Comparison of ENCODE assay signal across 8 mouse cellular contexts in the genomic region with DNA sequence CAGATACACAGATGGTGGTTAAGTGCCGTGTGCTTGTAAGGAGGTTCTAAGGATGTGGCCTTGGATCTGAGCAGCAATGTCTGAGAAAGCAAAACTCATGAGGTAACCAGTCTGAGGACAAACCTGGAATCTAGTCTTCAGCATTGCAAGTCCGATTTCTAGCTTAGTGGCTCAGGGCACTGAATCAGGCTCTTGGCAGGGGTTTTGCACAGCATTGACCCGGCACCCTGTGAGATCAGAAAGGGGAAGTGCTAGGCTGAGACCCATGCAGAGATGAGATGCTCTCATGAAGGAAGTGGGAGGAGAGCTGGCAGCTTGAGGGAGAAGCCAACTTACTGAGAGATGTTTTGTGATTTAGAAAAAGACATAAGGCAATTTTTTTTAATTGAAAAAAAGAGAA.
DNase-seq lines count a peak whose midpoint lies in the region; ATAC-seq and TF ChIP-seq lines count a peak whose summit lies in the region.

No protein-coding gene starts in this region.

- 67% methylated on average over 3 of the region's 3 CpGs for WGBS in heart, embryonic 16.5 days
- WGBS in forebrain, embryonic 14.5 days = 59% methylated on average over 3 of the region's 3 CpGs

- H3K36me3 ChIP-seq in MEL (ENCODE audit: control insufficient read depth in 1 of 2, insufficient read depth in 2 of 2, low read length in 2 of 2) = no peaks in the 10 kb centered on the region
- peaks cover 2% of the 10 kb centered on the region; the same call in 1 of the 2 replicates for H3K36me3 ChIP-seq in heart, embryonic 16.5 days (ENCODE audit: control insufficient read depth, insufficient read depth)
- no peaks in the 10 kb centered on the region for H3K36me3 ChIP-seq in forebrain, embryonic 14.5 days (ENCODE audit: control insufficient read depth, insufficient read depth, low read length)

- H3K9ac ChIP-seq in MEL (ENCODE audit: control insufficient read depth, low read depth, low read length, poor library complexity, severe bottlenecking) = no peak overlapping the region
- H3K9ac ChIP-seq in heart, embryonic 16.5 days (ENCODE audit: low read length) = no peak overlapping the region
- no peak overlapping the region for H3K9ac ChIP-seq in forebrain, embryonic 14.5 days (ENCODE audit: low read length)

- H3K4me1 ChIP-seq in MEL (ENCODE audit: control insufficient read depth in 1 of 2, insufficient read depth in 2 of 2, low read length in 2 of 2) = peaks cover 0 to 3% of the 10 kb centered on the region in 2 experiments; a peak in 1 of 4 replicates
- H3K4me1 ChIP-seq in heart, embryonic 16.5 days (ENCODE audit: control insufficient read depth, insufficient read depth, low read length) = peaks cover 41% of the 10 kb centered on the region
- H3K4me1 ChIP-seq in forebrain, embryonic 14.5 days (ENCODE audit: control insufficient read depth, insufficient read depth, low read length) = peaks cover 8% of the 10 kb centered on the region

- no peak overlapping the region for H3K27ac ChIP-seq in MEL (ENCODE audit: control insufficient read depth, low read depth, low read length)
- H3K27ac ChIP-seq in heart, embryonic 16.5 days (ENCODE audit: low read length) = peak overlapping the region; percentile 73
- no peak overlapping the region for H3K27ac ChIP-seq in forebrain, embryonic 14.5 days (ENCODE audit: low read depth, low read length)

- no peak for TF ChIP-seq CTCF in MEL (IDR thresholded peaks at IDR 0.05 in 2 of 3, conservative IDR thresholded peaks at IDR 0.05 in 1 of 3; ENCODE audit: control insufficient read depth in 1 of 3, insufficient read depth in 1 of 3, low read depth in 2 of 3, low read length in 3 of 3, poor library complexity in 1 of 3, severe bottlenecking in 1 of 3)

- TF ChIP-seq RAD21 in MEL (IDR thresholded peaks at IDR 0.05; ENCODE audit: low read depth, low read length) = no peak

- H3K4me3 ChIP-seq in MEL (ENCODE audit: control insufficient read depth in 1 of 2, insufficient read depth in 1 of 2, low read depth in 2 of 2, low read length in 2 of 2) = no peak overlapping the region
- no peak overlapping the region for H3K4me3 ChIP-seq in heart, embryonic 16.5 days (ENCODE audit: low read length)
- no peak overlapping the region for H3K4me3 ChIP-seq in forebrain, embryonic 14.5 days (ENCODE audit: low read depth, low read length)

- no peaks in the 10 kb centered on the region for H3K9me3 ChIP-seq in MEL (replicated peaks; ENCODE audit: insufficient read depth, low read length)
- H3K9me3 ChIP-seq in heart, embryonic 16.5 days (replicated peaks; ENCODE audit: control insufficient read depth, low read length) = peaks cover 4% of the 10 kb centered on the region; the same call in 1 of the 2 replicates
- H3K9me3 ChIP-seq in forebrain, embryonic 14.5 days (replicated peaks; ENCODE audit: control insufficient read depth, low read length) = no peaks in the 10 kb centered on the region

- no peak for ATAC-seq in heart, embryonic 16.5 days (replicated peaks; ENCODE audit: extremely low read depth, insufficient read depth, low FRiP score)
- no peak for ATAC-seq in forebrain, embryonic 14.5 days
- no peak for ATAC-seq in erythroid progenitor cell, adult 5-6 weeks (replicated peaks; ENCODE audit: low FRiP score, poor library complexity, severe bottlenecking)

- no peak for TF ChIP-seq POLR2A in MEL (IDR thresholded peaks at IDR 0.05; ENCODE audit: control insufficient read depth in 1 of 2, insufficient read depth in 1 of 2, low read depth in 1 of 2, low read length in 2 of 2, poor library complexity in 1 of 2)

- H3K79me2 ChIP-seq in MEL (ENCODE audit: control insufficient read depth, insufficient read depth, low read length, poor library complexity) = no peaks in the 10 kb centered on the region

- DNase-seq in heart, adult 18-20 months = peak; percentile 45 to 79
- DNase-seq in heart, postnatal 25 days (ENCODE audit: low spot score) = no peak
- peak; percentile 69 for DNase-seq in MEL (ENCODE audit: low read depth, low spot score)
- peak; percentile 63 to 83 for DNase-seq in lung, postnatal 4 days
- DNase-seq in forebrain, embryonic 14.5 days (ENCODE audit: low spot score) = no peak
- no peak for DNase-seq in neural tube, embryonic 10.5 days (ENCODE audit: extremely low spot score, low spot score)

- intact Hi-C loops in heart, postnatal 25 days (cut with DNase I) = loop anchor here (5.0 to 10.0 kb wide), 2 partner anchors 376 to 583 kb away; a partner anchor contains a TSS

- no peak overlapping the region; the same call in 1 of the 2 replicates for H3K4me2 ChIP-seq in heart, embryonic 16.5 days (ENCODE audit: low read depth, low read length)
- H3K4me2 ChIP-seq in forebrain, embryonic 14.5 days (ENCODE audit: low read length) = no peak overlapping the region; the same call in 1 of the 2 replicates

- H3K27me3 ChIP-seq in MEL (ENCODE audit: control insufficient read depth in 1 of 2, insufficient read depth in 2 of 2, low read length in 2 of 2) = no peaks in the 10 kb centered on the region
- no peaks in the 10 kb centered on the region for H3K27me3 ChIP-seq in heart, embryonic 16.5 days (ENCODE audit: control insufficient read depth, insufficient read depth, low read length)
- H3K27me3 ChIP-seq in forebrain, embryonic 14.5 days (replicated peaks; ENCODE audit: control insufficient read depth, insufficient read depth, low read length) = no peaks in the 10 kb centered on the region

- TF ChIP-seq EP300 in MEL (IDR thresholded peaks at IDR 0.05; ENCODE audit: low read depth in 1 of 2, low read length in 2 of 2) = no peak

TF ChIP-seq in MEL, 35 proteins besides CTCF, POLR2A, EP300 and RAD21:
- TF ChIP-seq USF2 (IDR thresholded peaks at IDR 0.05; ENCODE audit: borderline replicate concordance in 1 of 2, insufficient read depth in 1 of 2, low read depth in 1 of 2, low read length in 2 of 2) (no peak), USF1 (IDR thresholded peaks at IDR 0.05; ENCODE audit: low read depth, low read length) (no peak), UBTF (IDR thresholded peaks at IDR 0.05; ENCODE audit: borderline replicate concordance, insufficient read depth, low read depth, low read length) (no peak), NRF1 (IDR thresholded peaks at IDR 0.05; ENCODE audit: insufficient read depth, low read depth, low read length, poor library complexity, severe bottlenecking) (no peak), JUND (IDR thresholded peaks at IDR 0.05; ENCODE audit: low read depth, low read length) (no peak), MAFK (IDR thresholded peaks at IDR 0.05; ENCODE audit: borderline replicate concordance, low read depth, low read length) (no peak), GABPA (IDR thresholded peaks at IDR 0.05; ENCODE audit: low read depth, low read length) (no peak), HCFC1 (IDR thresholded peaks at IDR 0.05; ENCODE audit: low read depth, low read length) (no peak), MAZ (IDR thresholded peaks at IDR 0.05; ENCODE audit: low read depth, low read length) (no peak), MXI1 (IDR thresholded peaks at IDR 0.05; ENCODE audit: low read depth, low read length) (no peak), POLR2AphosphoS2 (IDR thresholded peaks at IDR 0.05; ENCODE audit: low read length) (no peak), SMC3 (IDR thresholded peaks at IDR 0.05; ENCODE audit: low read depth, low read length) (no peak), BHLHE40 (IDR thresholded peaks at IDR 0.05; ENCODE audit: borderline replicate concordance, low read depth, low read length) (no peak), TBP (IDR thresholded peaks at IDR 0.05; ENCODE audit: low read depth, low read length) (no peak), NELFE (IDR thresholded peaks at IDR 0.05; ENCODE audit: low read depth, low read length) (no peak)
TF ChIP-seq in MEL: peak in this region for 0.

Comparison
In these comparisons a context has a peak if more than half of its experiments do, and no peak if none do; other contexts are left out.
1. DNase-seq: peak in heart, adult 18-20 months (2 of 2), MEL (single experiment) and lung, postnatal 4 days (2 of 2); none in heart, postnatal 25 days (single experiment), forebrain, embryonic 14.5 days (single experiment) and neural tube, embryonic 10.5 days (single experiment).